In the genomic region with DNA sequence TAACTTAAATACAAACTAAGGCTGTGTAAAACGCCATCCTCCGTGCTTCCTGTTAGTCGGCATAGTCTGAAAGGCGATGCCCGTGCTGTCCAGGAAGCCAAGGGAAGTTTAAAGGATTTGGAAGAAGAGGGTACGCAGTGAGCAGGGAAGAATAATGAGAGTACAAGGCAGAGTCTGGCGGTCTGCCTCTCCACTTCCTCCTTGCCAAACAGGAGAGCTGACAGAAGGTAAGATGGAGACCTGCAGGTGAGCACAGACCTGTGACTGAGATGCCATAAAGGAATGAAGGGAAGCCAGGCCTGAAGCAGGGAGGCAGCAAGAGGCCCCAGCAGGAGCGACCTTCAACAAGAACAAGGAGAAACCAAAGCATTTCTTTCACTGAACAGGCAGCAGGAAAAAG, we compare ENCODE assay signal across 10 mouse cellular contexts.
"Had no signal": no experiment of that assay in that cellular context is flagged by ENCODE, and none has a peak within 500 bp of the region (broad histone marks: within the 10 kb centered on the region; RNA-seq: fewer than 3 reads in every experiment).

No protein-coding gene starts in this region.

- H3K9ac ChIP-seq: liver, embryonic 12.5 days; lung, embryonic 14.5 days; neural tube, embryonic 12.5 days had no signal

- H3K4me2 ChIP-seq: limb, embryonic 15.5 days; liver, embryonic 12.5 days; lung, embryonic 14.5 days; neural tube, embryonic 12.5 days had no signal

- H3K36me3 ChIP-seq: liver, embryonic 12.5 days had no signal

- H3K27me3 ChIP-seq: limb, embryonic 15.5 days; neural tube, embryonic 12.5 days had no signal

- H3K27ac ChIP-seq: limb, embryonic 15.5 days; liver, embryonic 12.5 days; midbrain, embryonic 10.5 days; neural tube, embryonic 12.5 days; stomach, postnatal 0 days had no signal

- DNase-seq: lung, embryonic 14.5 days; lung, postnatal 10 days; lung, postnatal 4 days; midbrain, embryonic 14.5 days; thymus, postnatal 4 days had no signal

- ATAC-seq: liver, embryonic 12.5 days had no signal

- H3K4me3 ChIP-seq: limb, embryonic 15.5 days; liver, embryonic 12.5 days; midbrain, embryonic 10.5 days; neural tube, embryonic 12.5 days had no signal

- H3K9me3 ChIP-seq: limb, embryonic 15.5 days; liver, embryonic 12.5 days; midbrain, embryonic 10.5 days; neural tube, embryonic 12.5 days had no signal
